Mouse (Mus musculus) CH12.LX (cell line): ENCODE measurements around the gene Alkbh6. TPM values are rescaled to one million over a fixed set of nuclear protein-coding genes. Genes with fewer than 3 reads are reported as not detected.

Experiments
- DNase-seq: peaks from one replicate; pipeline ENCODE4 v3.0.0-alpha.2; 2013; ENCODE audit errors: extremely low read depth
- H3K27ac ChIP-seq: 2 replicates; pipeline ENCODE4 v1.5.1; 2012; ENCODE audit warnings: low read depth, mild to moderate bottlenecking, control low read depth, moderate library complexity; ENCODE audit not compliant: insufficient read depth
- H3K27me3 ChIP-seq: replicated peaks from 2 replicates; pipeline ENCODE3; 2012; ENCODE audit warnings: inconsistent platforms
- H3K36me3 ChIP-seq, 2 experiments: replicated peaks in 1 of 2; 2 replicates each; pipeline versions ENCODE3 to v1.6.1; 2012; ENCODE audit warnings: inconsistent platforms in 1 of 2, low read length in 1 of 2, mild to moderate bottlenecking in 1 of 2, mixed read lengths in 1 of 2, moderate library complexity in 1 of 2; ENCODE audit not compliant: control insufficient read depth in 1 of 2, insufficient read depth in 1 of 2
- H3K4me1 ChIP-seq, 2 experiments: 2 replicates each; pipeline ENCODE4 v1.6.1; 2012; ENCODE audit warnings: inconsistent platforms in 1 of 2, moderate library complexity in 1 of 2; ENCODE audit not compliant: insufficient read depth in 2 of 2, control insufficient read depth in 1 of 2
- H3K4me2 ChIP-seq: 2 replicates; pipeline ENCODE4 v1.6.1; 2012; ENCODE audit warnings: low read depth, mild to moderate bottlenecking, control low read depth; ENCODE audit not compliant: poor library complexity, insufficient read depth, severe bottlenecking
- H3K4me3 ChIP-seq, 3 experiments: fragments of 150-350 bp in 1 of 3; sonication (generic) in 1 of 3; replicated peaks in 1 of 3; 2 replicates each; pipeline versions ENCODE3 to v1.5.1; 2011 to 2012; ENCODE audit warnings: low read depth in 2 of 3, low read length in 2 of 3, mild to moderate bottlenecking in 2 of 3, moderate library complexity in 2 of 3, control low read depth in 1 of 3, improper control_type of control experiment in 1 of 3, inconsistent platforms in 1 of 3, mixed read lengths in 1 of 3; ENCODE audit not compliant: poor library complexity in 1 of 3
- H3K79me2 ChIP-seq: replicated peaks from 2 replicates; pipeline ENCODE4 v1.6.1; 2012; ENCODE audit warnings: mild to moderate bottlenecking, moderate library complexity; ENCODE audit not compliant: control insufficient read depth, poor library complexity, insufficient read depth, severe bottlenecking; ENCODE audit errors: extremely low read depth
- H3K9ac ChIP-seq: 2 replicates; pipeline ENCODE4 v1.6.1; 2012; ENCODE audit warnings: low read depth, mild to moderate bottlenecking, control low read depth, moderate library complexity; ENCODE audit not compliant: insufficient read depth
- H3K9me3 ChIP-seq: replicated peaks from 2 replicates; pipeline ENCODE3; 2012; ENCODE audit warnings: low read length, inconsistent platforms, mixed read lengths
- CTCF ChIP-seq, 2 experiments: IDR thresholded peaks in 1 of 2; conservative IDR thresholded peaks in 1 of 2; 2 replicates each; pipeline ENCODE4 v1.5.1; 2011 to 2012; ENCODE audit warnings: low read depth in 2 of 2, low read length in 2 of 2, improper control_type of control experiment in 1 of 2, inconsistent platforms in 1 of 2, mild to moderate bottlenecking in 1 of 2, moderate library complexity in 1 of 2
- E2F4 ChIP-seq: IDR thresholded peaks from 2 replicates; pipeline ENCODE4 v1.6.1; 2011; ENCODE audit warnings: low read depth, low read length, improper control_type of control experiment; ENCODE audit not compliant: insufficient replicate concordance
- ELF1 ChIP-seq: IDR thresholded peaks from 2 replicates; pipeline ENCODE4 v1.6.1; 2014; ENCODE audit warnings: low read depth, mild to moderate bottlenecking, inconsistent platforms, low read length, improper control_type of control experiment
- ETS1 ChIP-seq: conservative IDR thresholded peaks from 2 replicates; pipeline ENCODE4 v1.6.1; 2012; ENCODE audit warnings: low read depth, mild to moderate bottlenecking, inconsistent platforms, low read length, improper control_type of control experiment, moderate library complexity
- MAFK ChIP-seq: IDR thresholded peaks from 2 replicates; pipeline ENCODE4 v1.6.1; 2011; ENCODE audit warnings: low read length, improper control_type of control experiment; ENCODE audit not compliant: insufficient replicate concordance
- MEF2A ChIP-seq: IDR thresholded peaks from 2 replicates; pipeline ENCODE4 v1.6.1; 2014; ENCODE audit warnings: low read depth, mild to moderate bottlenecking, inconsistent platforms, low read length, improper control_type of control experiment, borderline replicate concordance
- NELFE ChIP-seq: IDR thresholded peaks from 2 replicates; pipeline ENCODE4 v1.6.1; 2011; ENCODE audit warnings: low read depth, low read length, improper control_type of control experiment
- NRF1 ChIP-seq: IDR thresholded peaks from 2 replicates; pipeline ENCODE4 v1.6.1; 2014; ENCODE audit warnings: low read depth, mild to moderate bottlenecking, inconsistent platforms, low read length, improper control_type of control experiment, moderate library complexity
- PAX5 ChIP-seq: IDR thresholded peaks from 2 replicates; pipeline ENCODE4 v1.6.1; 2012; ENCODE audit warnings: low read length, inconsistent platforms, mixed read lengths
- RAD21 ChIP-seq: IDR thresholded peaks from 2 replicates; pipeline ENCODE4 v1.6.1; 2011; ENCODE audit warnings: low read depth, mild to moderate bottlenecking, low read length, improper control_type of control experiment, moderate library complexity
- RCOR1 ChIP-seq: conservative IDR thresholded peaks from 2 replicates; pipeline ENCODE4 v1.6.1; 2012; ENCODE audit warnings: low read depth, mild to moderate bottlenecking, inconsistent platforms, low read length, improper control_type of control experiment
- SIN3A ChIP-seq: IDR thresholded peaks from 2 replicates; pipeline ENCODE4 v1.6.1; 2012; ENCODE audit warnings: low read length, improper control_type of control experiment, inconsistent platforms
- TBP ChIP-seq: conservative IDR thresholded peaks from 2 replicates; pipeline ENCODE4 v1.6.1; 2011; ENCODE audit warnings: low read depth, low read length, improper control_type of control experiment
- TCF12 ChIP-seq: IDR thresholded peaks from 2 replicates; pipeline ENCODE4 v1.6.1; 2014; ENCODE audit warnings: low read depth, mild to moderate bottlenecking, inconsistent platforms, low read length, improper control_type of control experiment
- USF1 ChIP-seq: IDR thresholded peaks from 2 replicates; pipeline ENCODE4 v1.6.1; 2014; ENCODE audit warnings: low read depth, mild to moderate bottlenecking, inconsistent platforms, low read length, improper control_type of control experiment
- USF2 ChIP-seq: conservative IDR thresholded peaks from 2 replicates; pipeline ENCODE4 v1.6.1; 2011; ENCODE audit warnings: low read depth, low read length, improper control_type of control experiment
- ZC3H11A ChIP-seq: IDR thresholded peaks from 2 replicates; pipeline ENCODE4 v1.6.1; 2012; ENCODE audit warnings: low read depth, mild to moderate bottlenecking, inconsistent platforms, low read length, improper control_type of control experiment
- ZKSCAN1 ChIP-seq: IDR thresholded peaks from 2 replicates; pipeline ENCODE4 v1.6.1; 2012; ENCODE audit warnings: low read depth, inconsistent platforms, low read length, improper control_type of control experiment, borderline replicate concordance
- ZNF384 ChIP-seq: IDR thresholded peaks from 2 replicates; pipeline ENCODE4 v1.6.1; 2012; ENCODE audit warnings: low read depth, low read length, improper control_type of control experiment, inconsistent platforms
- dilution Hi-C: fragments of 300-500 bp; cut with MboI; formaldehyde crosslinking; loops from 2 replicates; pipeline ENCODE4 v1.14.3; 2020; ENCODE audit warnings: low sequenced_read_pairs; ENCODE audit not compliant: extremely low pct_unique_long_range_greater_than_20kb, extremely low pct_ligation_motif_present
- in situ Hi-C: fragments of 300-500 bp; cut with MboI; formaldehyde crosslinking; loops from 3 replicates; pipeline ENCODE4 v1.14.3; 2019; ENCODE audit warnings: low sequenced_read_pairs, low pct_ligation_motif_present, low pct_unique_long_range_greater_than_20kb, mixed read lengths
- polyA plus RNA-seq: library from polyadenylated mRNA; unstranded; fragments of >175 nt; gene quantifications from 2 replicates; pipeline ENCODE4 v1.2.1, GENCODE M21; 2012; ENCODE audit warnings: low read depth; ENCODE audit not compliant: insufficient read length
- total RNA-seq, 2 experiments: library from RNA; depleted of rRNA; stranded (reverse); fragments of 300-350 nt in 1 of 2; fragments of >200 nt in 1 of 2; gene quantifications; 2 replicates each; pipeline ENCODE4 v1.2.3; 2012 to 2014

Alkbh6 gene
- total and polyA plus RNA-seq, 3 experiments: 25.2 to 35.7 (median 28.8) TPM

DNA sequence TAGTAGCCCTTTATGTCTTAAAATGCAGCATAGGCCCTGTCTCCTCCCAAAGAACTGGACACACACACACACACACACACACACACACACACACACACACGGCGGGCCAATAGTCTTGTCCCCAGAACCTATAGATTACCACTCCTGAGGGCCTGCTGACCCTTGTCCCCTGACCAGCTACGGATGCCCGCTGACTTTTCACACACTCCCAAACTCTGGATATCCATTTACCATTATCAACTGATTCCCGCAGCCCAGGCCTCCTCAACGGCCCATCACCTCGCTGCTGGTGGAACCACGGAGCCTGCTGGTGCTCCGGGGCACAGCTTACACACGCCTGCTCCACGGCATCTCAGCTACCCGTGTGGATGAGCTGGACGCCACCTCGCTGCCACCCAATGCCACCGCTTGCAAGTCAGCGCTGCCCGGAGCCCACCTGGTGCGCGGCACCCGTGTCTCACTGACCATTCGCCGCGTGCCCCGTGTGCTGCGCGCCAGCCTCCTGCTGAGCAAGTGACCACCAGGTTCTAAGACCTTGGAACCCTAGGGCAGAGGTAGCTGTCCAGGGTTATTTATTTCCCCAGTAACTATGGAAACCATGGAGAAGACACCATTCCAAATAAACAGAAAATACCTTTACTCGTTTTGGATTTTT is 5.3 kb downstream of the Alkbh6 start:
- dilution Hi-C loops: no loop called here
- in situ Hi-C loops: no loop called here
- no peak overlapping the region for H3K4me2 ChIP-seq
- H3K27ac ChIP-seq: no peak overlapping the region
- H3K9me3 ChIP-seq: no peaks in the 10 kb centered on the region
- peaks cover 6% of the 10 kb centered on the region for H3K79me2 ChIP-seq
- H3K27me3 ChIP-seq: no peaks in the 10 kb centered on the region
- no peak overlapping the region for H3K4me3 ChIP-seq
- TF ChIP-seq TCF12 (no peak), USF1 (no peak), E2F4 (no peak), ZKSCAN1 (no peak), NRF1 (no peak), MEF2A (no peak), PAX5 (no peak), RAD21 (no peak), ELF1 (no peak), SIN3A (no peak), ETS1 (no peak), CTCF (conservative IDR thresholded peaks at IDR 0.05 in 1 of 2, IDR thresholded peaks at IDR 0.05 in 1 of 2; ENCODE audit: low read depth in 2 of 2, low read length in 2 of 2) (no peak), ZNF384 (no peak)
- H3K4me1 ChIP-seq: peaks cover 7 to 13% of the 10 kb centered on the region in 2 experiments
- DNase-seq: no peak
- peaks cover 20 to 81% of the 10 kb centered on the region in 2 experiments for H3K36me3 ChIP-seq
- no peak overlapping the region for H3K9ac ChIP-seq

DNA sequence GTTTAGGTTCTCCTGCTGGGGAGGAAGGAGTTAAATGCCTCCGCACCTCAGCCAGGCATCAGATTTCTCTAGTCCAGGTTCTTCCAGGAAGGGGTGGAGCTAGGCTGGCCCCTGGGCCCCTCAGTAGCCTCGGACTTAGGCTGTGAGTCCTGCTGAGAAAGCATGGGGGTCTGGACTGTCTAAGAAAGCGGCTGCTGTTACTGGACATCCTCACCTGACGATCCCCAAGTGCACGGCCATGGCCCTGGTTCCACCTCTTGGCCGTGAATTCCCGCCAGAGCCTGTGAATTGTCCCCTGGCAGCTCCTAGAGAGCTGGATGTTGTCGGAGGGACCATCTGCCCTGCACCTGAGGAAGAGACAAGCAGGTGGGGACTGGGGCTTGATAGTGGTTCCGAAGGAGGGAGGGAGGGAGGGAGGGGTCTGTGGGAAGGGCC is 6.2 kb downstream of the Alkbh6 start, which contains the start of gene Syne4:
Syne4 (plus strand) TSS at position 87 of the 435 bp plus-strand sequence.
- Histone ChIP-seq H3K27ac (no peak within 1 kb of the TSS), H3K4me1 (peaks cover 3 to 6% of the 10 kb centered on the region in 2 experiments), H3K9ac (no peak within 1 kb of the TSS), H3K36me3 (peaks cover 20 to 90% of the 10 kb centered on the region in 2 experiments), H3K79me2 (no peaks in the 10 kb centered on the region; the same call in 1 of the 2 replicates), H3K27me3 (no peaks in the 10 kb centered on the region), H3K4me3 (no peak within 1 kb of the TSS), H3K9me3 (no peaks in the 10 kb centered on the region), H3K4me2 (no peak within 1 kb of the TSS)
- TF ChIP-seq MAFK (no peak), NELFE (no peak), RAD21 (no peak), RCOR1 (no peak), ZC3H11A (no peak), TBP (no peak), ZNF384 (no peak), USF2 (no peak)
- DNase-seq: no peak
- dilution Hi-C loops: no loop called here
- in situ Hi-C loops: no loop called here
